Mouse (Mus musculus): Measurements from ENCODE around the gene Syt12.

Syt12 gene

GRCm38 (mm10) chr19:4409062-4409461, 68.2 kb downstream of the Syt12 start:
- no peak for DNase-seq (ENCODE audit: low spot score)

DNA sequence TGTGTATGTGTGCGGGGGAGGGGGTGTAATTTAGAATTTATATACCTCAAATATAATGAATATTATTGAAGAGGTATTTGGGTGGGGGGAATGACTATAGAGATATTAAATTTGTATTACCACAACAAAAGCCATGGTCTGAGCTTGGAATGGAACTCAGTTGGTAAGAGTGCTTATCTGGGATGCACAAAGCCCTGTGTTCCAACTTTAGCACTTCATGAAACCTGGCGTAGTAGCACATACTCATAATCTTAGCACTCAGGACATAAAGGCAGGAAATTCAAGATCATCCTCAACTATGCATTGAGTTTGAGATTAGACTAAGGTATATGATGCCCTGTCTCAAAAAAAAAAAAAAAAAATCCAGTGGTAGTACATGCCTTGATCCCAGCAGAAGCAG, 72.4 kb downstream of the Syt12 start:
- no peak for DNase-seq (ENCODE audit: low spot score)

DNA sequence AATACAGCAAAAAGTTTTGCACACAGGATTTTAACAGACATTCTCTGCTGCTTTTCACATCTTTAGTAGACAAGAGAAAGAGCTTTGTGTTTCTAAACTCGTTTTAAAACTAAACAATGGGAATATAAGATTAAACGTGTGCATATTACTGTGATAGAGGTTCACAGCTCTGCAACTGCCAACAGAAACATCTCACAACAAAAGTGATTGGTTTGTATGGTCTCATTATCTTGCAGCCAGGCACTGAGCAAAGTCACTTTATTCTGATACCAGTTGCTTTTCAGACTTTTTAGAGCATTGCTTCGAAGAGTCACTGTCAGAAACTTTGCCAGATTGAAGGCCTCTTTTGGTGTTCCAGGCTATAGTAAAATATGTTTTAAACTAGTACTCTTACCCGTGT, 78.3 kb downstream of the Syt12 start:
- no peak for DNase-seq (ENCODE audit: low spot score)

DNA sequence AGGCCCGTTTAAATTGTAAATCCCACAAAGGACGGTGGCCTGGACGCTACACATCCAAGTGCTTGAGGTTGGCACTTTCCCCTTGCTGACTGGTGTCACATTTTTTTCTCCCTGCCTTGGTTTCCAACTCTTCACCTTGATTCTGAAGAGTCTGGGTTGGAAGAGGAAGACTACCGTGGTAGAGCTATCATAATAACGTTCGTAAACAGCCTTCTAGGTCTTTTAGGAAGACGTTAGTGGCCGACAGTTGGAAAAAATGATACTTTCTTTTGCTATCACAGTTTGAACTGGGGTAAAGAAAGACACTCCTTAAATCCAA, 78.7 kb downstream of the Syt12 start:
- DNase-seq (ENCODE audit: low spot score): no peak

DNA sequence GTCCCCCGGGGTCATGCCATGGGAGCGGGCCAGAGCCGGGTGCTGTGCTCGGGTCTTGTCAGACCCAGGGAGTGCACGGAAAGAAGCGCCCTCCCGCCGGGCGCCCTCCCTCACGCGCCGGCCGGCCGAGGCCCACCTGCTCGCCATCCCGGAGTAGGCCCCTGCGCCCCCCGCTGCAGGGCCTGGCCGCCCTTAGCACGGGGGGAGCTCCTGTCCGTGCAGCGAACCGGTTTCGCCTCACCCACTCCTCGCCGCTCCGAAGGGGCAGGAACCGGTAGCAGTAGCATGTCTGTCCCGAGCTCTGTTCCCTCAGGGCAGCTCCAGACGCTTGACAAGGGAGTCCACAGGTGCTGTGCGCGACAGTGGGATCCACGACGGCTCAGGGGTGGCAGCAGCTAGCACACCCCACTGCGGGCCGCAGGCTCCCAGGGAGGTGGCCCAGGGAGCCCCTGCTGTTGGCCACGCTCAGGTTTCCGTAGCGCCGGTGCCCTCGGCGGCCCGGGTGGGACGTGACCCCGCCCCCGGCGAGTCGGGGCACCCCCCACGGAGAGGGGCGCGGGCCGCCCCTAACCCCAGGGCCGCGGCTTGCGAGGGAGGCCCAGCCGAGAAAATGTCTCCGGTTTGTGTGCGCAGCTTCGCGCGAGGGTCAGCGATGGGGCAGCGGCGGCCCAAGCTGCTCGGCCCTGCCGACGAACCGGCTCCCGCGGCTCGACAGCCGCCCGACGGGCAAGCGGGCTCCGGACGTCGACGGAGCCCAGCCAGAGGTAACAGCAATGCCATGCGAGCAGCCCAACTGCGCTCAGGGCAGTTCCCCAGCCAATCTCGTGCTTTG, 79.2 kb downstream of the Syt12 start, which contains the start of gene Kdm2a:
Gene Kdm2a, minus strand, starts transcription at position 488 of the 832 bp plus-strand sequence.
- DNase-seq (ENCODE audit: low spot score): peak; percentile 52

DNA sequence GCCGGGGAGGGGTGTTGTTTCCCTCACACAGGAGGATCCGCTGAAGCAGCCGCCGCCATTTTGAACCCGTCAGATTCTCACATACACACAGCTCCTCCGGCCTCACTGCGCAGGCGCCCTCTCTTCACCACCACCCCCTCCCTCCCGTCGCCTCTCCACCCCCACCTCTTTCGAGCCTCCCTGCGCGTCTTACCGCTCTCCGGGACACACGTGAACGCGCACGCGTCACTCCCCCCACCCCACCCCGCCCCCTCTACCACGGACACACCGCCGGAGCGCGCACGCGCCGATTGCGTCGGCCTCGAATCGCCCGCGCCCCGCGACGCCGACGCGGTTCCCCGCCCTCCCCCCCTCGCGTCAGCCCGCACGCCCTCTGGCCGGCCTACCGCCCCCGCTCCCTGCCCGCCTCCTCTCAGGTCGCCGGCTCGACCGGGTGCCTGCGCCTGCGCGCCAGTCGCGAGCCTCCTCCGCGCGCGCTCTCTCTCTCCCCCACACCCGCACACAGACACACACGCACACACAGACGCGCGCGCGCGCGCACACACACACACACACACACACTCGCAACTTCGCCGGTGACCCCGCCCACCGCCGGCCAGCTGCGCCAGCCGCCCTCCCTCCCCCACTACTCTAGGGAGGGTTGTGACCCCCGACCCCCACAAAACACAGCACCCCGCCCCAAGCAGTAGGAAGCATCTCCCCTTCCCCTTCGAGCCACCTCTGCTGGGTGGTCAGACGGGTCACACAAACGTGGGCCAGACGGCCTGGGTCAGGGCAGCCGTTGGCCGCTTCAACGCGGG, 80.0 kb downstream of the Syt12 start:
- DNase-seq (ENCODE audit: low spot score): peak; percentile 86

DNA sequence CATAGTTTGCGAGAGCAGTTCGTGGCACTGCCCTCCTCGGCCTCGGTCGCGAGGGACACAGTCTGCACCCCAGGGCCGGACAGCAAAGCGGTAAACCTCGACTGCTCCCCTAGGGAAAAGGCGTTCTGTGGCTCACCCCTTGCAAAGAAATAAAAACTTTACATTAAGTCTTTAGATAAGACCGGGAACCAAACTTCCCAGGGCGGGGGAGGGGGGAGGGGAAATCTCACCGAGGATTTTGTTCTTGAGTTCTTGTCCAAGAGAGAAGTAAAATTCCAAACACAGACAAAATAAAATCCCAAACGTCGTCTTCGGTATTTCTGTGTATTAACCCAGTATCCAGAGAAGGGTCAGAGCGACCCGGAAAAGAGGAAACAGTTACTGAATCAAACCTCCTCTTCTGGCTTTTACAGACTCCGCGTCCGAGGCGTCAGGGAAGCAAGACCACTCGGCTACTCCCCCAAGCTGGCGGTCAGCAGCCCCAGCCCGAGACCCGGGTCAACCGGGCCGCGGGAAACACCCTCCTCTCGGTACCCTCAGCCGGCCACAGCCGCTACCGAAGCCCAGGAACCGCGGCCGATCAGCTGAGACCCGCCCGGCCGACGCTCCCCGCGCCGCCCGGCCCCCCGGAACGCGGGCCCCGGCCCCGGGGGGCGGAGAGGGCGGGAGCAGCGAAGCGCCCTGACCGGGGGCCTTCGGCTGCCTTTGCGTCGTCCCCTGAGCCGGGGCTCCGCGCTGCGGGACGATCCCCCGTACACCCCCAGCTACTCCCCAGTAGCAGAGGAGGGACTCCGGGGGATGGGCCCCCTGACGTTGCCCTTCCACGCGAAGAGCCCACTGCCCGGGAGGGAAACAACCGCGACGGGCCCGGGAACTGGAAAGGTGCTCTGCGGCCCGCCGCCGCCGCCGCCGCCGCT, 80.9 kb downstream of the Syt12 start:
- peak; percentile 46 for DNase-seq (ENCODE audit: low spot score)
